Mouse (Mus musculus): ENCODE results near the gene Cog5. TPM values are rescaled to one million over a fixed set of nuclear protein-coding genes. Genes with fewer than 3 reads are reported as not detected.

The Cog5 gene
- total RNA-seq, 2 experiments from 2014 or later, result 38.4 to 56.9 TPM

GRCm38 (mm10) chr12:31920464-31921405 lies 266.1 kb downstream of the Cog5 start:
- ATAC-seq (replicated peaks; ENCODE audit: low FRiP score, low TSS enrichment, poor library complexity, severe bottlenecking), result peak; percentile 35

- ATAC-seq (replicated peaks; ENCODE audit: low FRiP score, low TSS enrichment, poor library complexity, severe bottlenecking), result peak; percentile 66
Measured at GRCm38 (mm10) chr12:31924135-31924534, 269.5 kb downstream of the Cog5 start.

- ATAC-seq (replicated peaks; ENCODE audit: low FRiP score, low TSS enrichment, poor library complexity, severe bottlenecking), result no peak
Measured at GRCm38 (mm10) chr12:31925343-31925742, 270.7 kb downstream of the Cog5 start.

- peak; percentile 85 for ATAC-seq (replicated peaks; ENCODE audit: low FRiP score, low TSS enrichment, poor library complexity, severe bottlenecking)
Measured at GRCm38 (mm10) chr12:31926661-31927061, 272.0 kb downstream of the Cog5 start.

GRCm38 (mm10) chr12:31928498-31928897 lies 273.8 kb downstream of the Cog5 start:
- no peak for ATAC-seq (replicated peaks; ENCODE audit: low FRiP score, low TSS enrichment, poor library complexity, severe bottlenecking)

GRCm38 (mm10) chr12:31931818-31932217 lies 277.1 kb downstream of the Cog5 start:
- ATAC-seq (replicated peaks; ENCODE audit: low FRiP score, low TSS enrichment, poor library complexity, severe bottlenecking), result no peak

- ATAC-seq (replicated peaks; ENCODE audit: low FRiP score, low TSS enrichment, poor library complexity, severe bottlenecking), result no peak
Measured at GRCm38 (mm10) chr12:31936657-31937300, 282.1 kb downstream of the Cog5 start.

GRCm38 (mm10) chr12:31937613-31938012 lies 282.9 kb downstream of the Cog5 start:
- peak; percentile 61; the same call in 1 of the 2 replicates for ATAC-seq (replicated peaks; ENCODE audit: low FRiP score, low TSS enrichment, poor library complexity, severe bottlenecking)

GRCm38 (mm10) chr12:31938391-31938997 lies 283.8 kb downstream of the Cog5 start:
- no peak for ATAC-seq (replicated peaks; ENCODE audit: low FRiP score, low TSS enrichment, poor library complexity, severe bottlenecking)

GRCm38 (mm10) chr12:31939026-31939425 lies 284.4 kb downstream of the Cog5 start:
- no peak for ATAC-seq (replicated peaks; ENCODE audit: low FRiP score, low TSS enrichment, poor library complexity, severe bottlenecking)

GRCm38 (mm10) chr12:31943020-31943654 lies 288.5 kb downstream of the Cog5 start:
- ATAC-seq (replicated peaks; ENCODE audit: low FRiP score, low TSS enrichment, poor library complexity, severe bottlenecking), result peak; percentile 88

GRCm38 (mm10) chr12:31944405-31944804 lies 289.7 kb downstream of the Cog5 start:
- ATAC-seq (replicated peaks; ENCODE audit: low FRiP score, low TSS enrichment, poor library complexity, severe bottlenecking), result no peak

GRCm38 (mm10) chr12:31947476-31947875 lies 292.8 kb downstream of the Cog5 start:
- no peak for ATAC-seq (replicated peaks; ENCODE audit: low FRiP score, low TSS enrichment, poor library complexity, severe bottlenecking)

- ATAC-seq (replicated peaks; ENCODE audit: low FRiP score, low TSS enrichment, poor library complexity, severe bottlenecking), result no peak
Measured at GRCm38 (mm10) chr12:31948101-31949000, 293.7 kb downstream of the Cog5 start.

GRCm38 (mm10) chr12:31949193-31949741 lies 294.6 kb downstream of the Cog5 start:
- ATAC-seq (replicated peaks; ENCODE audit: low FRiP score, low TSS enrichment, poor library complexity, severe bottlenecking), result peak; percentile 49

- peak; percentile 93 for ATAC-seq (replicated peaks; ENCODE audit: low FRiP score, low TSS enrichment, poor library complexity, severe bottlenecking)
Measured at GRCm38 (mm10) chr12:31949759-31950658, 295.3 kb downstream of the Cog5 start, which contains the start of gene Hbp1. Gene Hbp1, minus strand, starts transcription at chr12:31950535.

- ATAC-seq (replicated peaks; ENCODE audit: low FRiP score, low TSS enrichment, poor library complexity, severe bottlenecking), result no peak
Measured at GRCm38 (mm10) chr12:31950659-31951031, 296.0 kb downstream of the Cog5 start.
